Mouse (Mus musculus): ENCODE measurements around the gene Hcrt. TPM values are rescaled to one million over a fixed set of nuclear protein-coding genes. Genes with fewer than 3 reads are reported as not detected.
A peak's percentile ranks its signal among the peaks of the same experiment; 100 is the strongest.

Hcrt gene
- total RNA-seq, 2 experiments from 2014 or later: not detected

GRCm38 (mm10) chr11:100766726-100767125, 4.0 kb upstream of the Hcrt start:
- no peak for DNase-seq

GRCm38 (mm10) chr11:100761547-100762045, 1.1 kb downstream of the Hcrt start:
- DNase-seq: peak; percentile 95

GRCm38 (mm10) chr11:100759611-100760233, 3.0 kb downstream of the Hcrt start, which contains the start of gene Kcnh4:
Gene Kcnh4, minus strand, starts transcription at chr11:100759942.
- peak; percentile 47 for DNase-seq

GRCm38 (mm10) chr11:100758707-100759610, 3.8 kb downstream of the Hcrt start:
- DNase-seq: peak; percentile 76

- DNase-seq: no peak
These were observed 5.2 kb downstream of the Hcrt start for GRCm38 (mm10) chr11:100757566-100757965.

- no peak for DNase-seq
These were observed 6.3 kb downstream of the Hcrt start for GRCm38 (mm10) chr11:100756476-100756875.

- no peak for DNase-seq
These were observed 8.1 kb downstream of the Hcrt start for GRCm38 (mm10) chr11:100754693-100755057.

- no peak for DNase-seq
These were observed 8.6 kb downstream of the Hcrt start for GRCm38 (mm10) chr11:100754021-100754692.

- no peak for DNase-seq
These were observed 10.4 kb downstream of the Hcrt start for GRCm38 (mm10) chr11:100752294-100752693.

GRCm38 (mm10) chr11:100750127-100750526, 12.6 kb downstream of the Hcrt start:
- no peak for DNase-seq

- no peak for DNase-seq
These were observed 13.3 kb downstream of the Hcrt start for GRCm38 (mm10) chr11:100749469-100749868.

GRCm38 (mm10) chr11:100748620-100749019, 14.1 kb downstream of the Hcrt start:
- DNase-seq: no peak

GRCm38 (mm10) chr11:100747114-100747513, 15.6 kb downstream of the Hcrt start:
- no peak for DNase-seq

GRCm38 (mm10) chr11:100746546-100746945, 16.2 kb downstream of the Hcrt start:
- DNase-seq: no peak

GRCm38 (mm10) chr11:100745085-100745484, 17.6 kb downstream of the Hcrt start:
- peak; percentile 62 for DNase-seq

GRCm38 (mm10) chr11:100741348-100741747, 21.4 kb downstream of the Hcrt start:
- peak; percentile 50 for DNase-seq

- no peak for DNase-seq
These were observed 24.0 kb downstream of the Hcrt start for GRCm38 (mm10) chr11:100738749-100739148.

- peak; percentile 98 for DNase-seq
These were observed 24.6 kb downstream of the Hcrt start, which contains the start of gene Rab5c for GRCm38 (mm10) chr11:100738066-100738604. Gene Rab5c, minus strand, starts transcription at chr11:100738215.

- no peak for DNase-seq
These were observed 25.5 kb downstream of the Hcrt start for GRCm38 (mm10) chr11:100737105-100737733.

GRCm38 (mm10) chr11:100736746-100737080, 26.0 kb downstream of the Hcrt start:
- no peak for DNase-seq

GRCm38 (mm10) chr11:100735954-100736745, 26.6 kb downstream of the Hcrt start:
- no peak for DNase-seq
